Mouse (Mus musculus): Measurements from ENCODE around the gene Cdc40. TPM values are rescaled to one million over a fixed set of nuclear protein-coding genes. Genes with fewer than 3 reads are reported as not detected.

The Cdc40 gene
- 10 to 100 TPM; 47.5 to 61.0 TPM for polyA plus RNA-seq (2017; shearing (Covaris generic))

GRCm38 (mm10) chr10:40882831-40883643, at the start of gene Cdc40, which contains the start of gene Wasf1:
Gene Cdc40 (minus strand): TSS chr10:40883311.
Gene Wasf1 (plus strand): TSS chr10:40883475.

Other genes starting within 250 kb of the Cdc40 start
- under 1 TPM; 0.24 TPM for gene Mettl24, start 200.0 kb downstream of the Cdc40 start, polyA plus RNA-seq (2017; shearing (Covaris generic))
- gene Wasf1, start 164 bp upstream of the Cdc40 start, polyA plus RNA-seq (2017; shearing (Covaris generic)) = under 1 TPM in 1 of 2 experiments, not detected in 1; 0.19 TPM
- gene Gpr6, start 189.0 kb upstream of the Cdc40 start, polyA plus RNA-seq (2017; shearing (Covaris generic)) = not detected